Mouse (Mus musculus) spleen, adult 12 weeks (tissue): Measurements from ENCODE around the gene Gm28374.
A peak's percentile ranks its signal among the peaks of the same experiment; 100 is the strongest.
"Not testable (repeated sequence)": the region's sequence is repeated elsewhere in the genome, so short reads cannot be mapped to it uniquely, and the experiment has no call there.

Experiments
- DNase-seq: peaks from one replicate; pipeline ENCODE4 v3.0.0; 2022; ENCODE audit warnings: low spot score

Gene Gm28374

GRCm38 (mm10) chr19:6082156-6082555 lies at the start of gene Gm28374:
Gene Gm28374 (minus strand): TSS chr19:6082256.
- no peak for DNase-seq

- DNase-seq, result not testable (repeated sequence)
Measured at GRCm38 (mm10) chr19:6130414-6131128, 48.5 kb upstream of the Gm28374 start.

GRCm38 (mm10) chr19:6127760-6128341 lies 45.8 kb upstream of the Gm28374 start, which contains the start of gene Snx15:
Gene Snx15 (minus strand): TSS chr19:6128304.
- peak; percentile 93 for DNase-seq

- DNase-seq, result no peak
Measured at GRCm38 (mm10) chr19:6126789-6127580, 44.9 kb upstream of the Gm28374 start.

- peak; percentile 72 for DNase-seq
Measured at GRCm38 (mm10) chr19:6126289-6126688, 44.2 kb upstream of the Gm28374 start.

- no peak for DNase-seq
Measured at GRCm38 (mm10) chr19:6124898-6125297, 42.8 kb upstream of the Gm28374 start.

- DNase-seq, result no peak
Measured at GRCm38 (mm10) chr19:6123330-6123729, 41.3 kb upstream of the Gm28374 start.

GRCm38 (mm10) chr19:6121761-6122160 lies 39.7 kb upstream of the Gm28374 start:
- DNase-seq, result no peak

GRCm38 (mm10) chr19:6118677-6119185 lies 36.7 kb upstream of the Gm28374 start:
- DNase-seq, result no peak

GRCm38 (mm10) chr19:6117986-6118676 lies 36.1 kb upstream of the Gm28374 start, which contains the start of gene Sac3d1:
Gene Sac3d1 (minus strand): TSS chr19:6118650.
- DNase-seq, result peak; percentile 82

- DNase-seq, result no peak
Measured at GRCm38 (mm10) chr19:6117346-6117985, 35.4 kb upstream of the Gm28374 start.

- no peak for DNase-seq
Measured at GRCm38 (mm10) chr19:6116113-6116850, 34.2 kb upstream of the Gm28374 start.

GRCm38 (mm10) chr19:6113116-6113515 lies 31.1 kb upstream of the Gm28374 start:
- no peak for DNase-seq

GRCm38 (mm10) chr19:6105586-6105985 lies 23.5 kb upstream of the Gm28374 start, which contains the start of gene Naaladl1:
Gene Naaladl1 (plus strand): TSS chr19:6105782.
- DNase-seq, result no peak

- DNase-seq, result no peak
Measured at GRCm38 (mm10) chr19:6104476-6104875, 22.4 kb upstream of the Gm28374 start.

GRCm38 (mm10) chr19:6102169-6102853 lies 20.3 kb upstream of the Gm28374 start:
- peak; percentile 76 for DNase-seq

GRCm38 (mm10) chr19:6101186-6101585 lies 19.1 kb upstream of the Gm28374 start:
- no peak for DNase-seq

- DNase-seq, result no peak
Measured at GRCm38 (mm10) chr19:6097847-6098246, 15.8 kb upstream of the Gm28374 start.

GRCm38 (mm10) chr19:6094119-6094518 lies 12.1 kb upstream of the Gm28374 start, which contains the start of gene AC131692.1:
Gene AC131692.1 (plus strand): TSS chr19:6094419.
- DNase-seq, result no peak

- no peak for DNase-seq
Measured at GRCm38 (mm10) chr19:6088841-6089240, 6.8 kb upstream of the Gm28374 start.
